Mouse (Mus musculus) forebrain, embryonic 16.5 days (tissue): ENCODE measurements at regions not wholly inside any gene's neighbourhood (a gene's known extent, or its start where the extent isn't known, plus 50 kb on each side); places are given as distances from the start of the nearest gene placed in this dataset.

Experiments
- ATAC-seq: fragments of 200-750 bp; cut with Nextera tagmentation; 2 replicates; pipeline ENCODE4 v1.8.0; 2017; ENCODE audit warnings: mild to moderate bottlenecking, moderate library complexity
- H3K27ac ChIP-seq: fragments of 300-500 bp; sonication (generic); 2 replicates; pipeline ENCODE4 v1.5.1; 2014; ENCODE audit warnings: low read length, control low read depth
- H3K27me3 ChIP-seq: fragments of 300-500 bp; sonication (generic); replicated peaks from 2 replicates; pipeline ENCODE4 v1.6.1; 2014; ENCODE audit warnings: low read length; ENCODE audit not compliant: control insufficient read depth, insufficient read depth
- H3K36me3 ChIP-seq: fragments of 300-500 bp; sonication (generic); 2 replicates; pipeline ENCODE4 v1.6.1; 2014; ENCODE audit not compliant: control insufficient read depth, insufficient read depth
- H3K4me1 ChIP-seq: fragments of 300-500 bp; sonication (generic); replicated peaks from 2 replicates; pipeline ENCODE4 v1.6.1; 2014; ENCODE audit warnings: low read length; ENCODE audit not compliant: control insufficient read depth, insufficient read depth
- H3K4me2 ChIP-seq: fragments of 300-500 bp; sonication (generic); 2 replicates; pipeline ENCODE4 v1.6.1; 2014; ENCODE audit warnings: mild to moderate bottlenecking, low read length, control low read depth
- H3K4me3 ChIP-seq: fragments of 300-500 bp; sonication (generic); replicated peaks from 2 replicates; pipeline ENCODE4 v1.5.1; 2014; ENCODE audit warnings: mild to moderate bottlenecking, low read length, control low read depth
- H3K9ac ChIP-seq: fragments of 300-500 bp; sonication (generic); replicated peaks from 2 replicates; pipeline ENCODE4 v1.6.1; 2014; ENCODE audit warnings: low read depth, low read length, control low read depth
- H3K9me3 ChIP-seq: fragments of 300-500 bp; sonication (generic); 2 replicates; pipeline ENCODE4 v1.6.1; 2016; ENCODE audit warnings: low read length; ENCODE audit not compliant: control insufficient read depth
- WGBS: fragments of 180-500 bp; shearing (Covaris S2); extraction: QIAGEN DNeasy Blood & Tissue Kit; methylation state at CpG from one replicate; pipeline ENCODE4 v1.1.7; 2014; 5-methylcytosine and 5-hydroxymethylcytosine counted together

GRCm38 (mm10) chr15:69456191-69456770 lies 2955.6 kb upstream of the Lrrc6 start:
- Histone ChIP-seq H3K27ac (no peak overlapping the region), H3K27me3 (no peaks in the 10 kb centered on the region), H3K4me2 (no peak overlapping the region), H3K36me3 (no peaks in the 10 kb centered on the region), H3K9ac (no peak overlapping the region), H3K4me1 (no peaks in the 10 kb centered on the region), H3K4me3 (no peak overlapping the region), H3K9me3 (no peaks in the 10 kb centered on the region)
- WGBS = 35% methylated on average over 4 of the region's 4 CpGs
- ATAC-seq = no peak

- no peak for ATAC-seq
- Histone ChIP-seq H3K4me3 (no peak overlapping the region), H3K27me3 (no peaks in the 10 kb centered on the region), H3K4me1 (no peaks in the 10 kb centered on the region), H3K27ac (no peak overlapping the region), H3K9ac (no peak overlapping the region), H3K36me3 (no peaks in the 10 kb centered on the region), H3K9me3 (no peaks in the 10 kb centered on the region), H3K4me2 (no peak overlapping the region)
- WGBS = 68% methylated on average over 3 of the region's 3 CpGs
These were observed 2940.3 kb upstream of the Lrrc6 start for GRCm38 (mm10) chr15:69441008-69441407.

GRCm38 (mm10) chr15:69413531-69414011 lies 2912.9 kb upstream of the Lrrc6 start:
- Histone ChIP-seq H3K9me3 (no peaks in the 10 kb centered on the region), H3K4me3 (no peak overlapping the region), H3K4me1 (no peaks in the 10 kb centered on the region), H3K27ac (no peak overlapping the region), H3K27me3 (no peaks in the 10 kb centered on the region), H3K9ac (no peak overlapping the region), H3K4me2 (no peak overlapping the region), H3K36me3 (no peaks in the 10 kb centered on the region)
- peak; percentile 23; the same call in 1 of the 2 replicates for ATAC-seq
- 93% methylated on average over 1 of the region's 1 CpGs for WGBS

- no peak overlapping the region for H3K4me2 ChIP-seq
- no peak overlapping the region for H3K9ac ChIP-seq
- 53% methylated on average over 4 of the region's 4 CpGs for WGBS
- no peak overlapping the region for H3K4me3 ChIP-seq
- H3K27me3 ChIP-seq = no peaks in the 10 kb centered on the region
- H3K4me1 ChIP-seq = no peaks in the 10 kb centered on the region
- H3K9me3 ChIP-seq = no peaks in the 10 kb centered on the region
- ATAC-seq = peak; percentile 89
- no peak overlapping the region for H3K27ac ChIP-seq
- H3K36me3 ChIP-seq = no peaks in the 10 kb centered on the region
These were observed 2888.9 kb upstream of the Lrrc6 start for GRCm38 (mm10) chr15:69389575-69389974.

- Histone ChIP-seq H3K4me1 (no peaks in the 10 kb centered on the region), H3K4me3 (no peak overlapping the region), H3K4me2 (no peak overlapping the region), H3K9ac (no peak overlapping the region), H3K27ac (no peak overlapping the region), H3K27me3 (no peaks in the 10 kb centered on the region), H3K36me3 (no peaks in the 10 kb centered on the region), H3K9me3 (no peaks in the 10 kb centered on the region)
- no peak for ATAC-seq
These were observed 2886.8 kb upstream of the Lrrc6 start for GRCm38 (mm10) chr15:69387466-69387865.

GRCm38 (mm10) chr15:69365440-69365839 lies 2864.7 kb upstream of the Lrrc6 start:
- ATAC-seq = no peak
- Histone ChIP-seq H3K27ac (no peak overlapping the region), H3K4me2 (no peak overlapping the region), H3K4me1 (no peaks in the 10 kb centered on the region), H3K27me3 (no peaks in the 10 kb centered on the region), H3K9me3 (no peaks in the 10 kb centered on the region), H3K4me3 (no peak overlapping the region), H3K9ac (no peak overlapping the region), H3K36me3 (no peaks in the 10 kb centered on the region)

- Histone ChIP-seq H3K36me3 (no peaks in the 10 kb centered on the region), H3K4me1 (no peaks in the 10 kb centered on the region), H3K9ac (no peak overlapping the region), H3K27me3 (no peaks in the 10 kb centered on the region), H3K4me3 (no peak overlapping the region), H3K27ac (no peak overlapping the region), H3K9me3 (no peaks in the 10 kb centered on the region), H3K4me2 (no peak overlapping the region)
- 53% methylated on average over 7 of the region's 7 CpGs for WGBS
- no peak for ATAC-seq
These were observed 2849.5 kb upstream of the Lrrc6 start for GRCm38 (mm10) chr15:69350053-69350739.

DNA sequence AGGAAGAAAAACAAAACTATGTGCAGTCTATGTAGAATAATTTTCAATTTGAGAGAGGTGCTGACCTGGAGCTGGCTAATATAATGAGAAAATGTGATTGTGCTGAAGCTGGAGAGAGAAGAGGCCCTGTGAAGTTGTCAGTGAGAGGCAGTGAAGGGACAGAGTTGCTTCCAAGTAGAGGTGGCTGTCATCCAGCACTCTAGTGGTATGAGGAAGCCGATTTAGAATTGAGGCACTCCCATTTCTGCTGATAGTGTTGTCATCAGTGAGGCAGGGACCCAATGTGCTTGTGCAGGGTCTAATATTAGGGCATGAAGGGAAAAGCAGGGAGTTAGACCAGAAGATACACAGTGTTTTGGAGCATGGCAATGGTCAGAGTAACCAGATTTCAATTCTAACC lies 2845.4 kb upstream of the Lrrc6 start:
- no peak overlapping the region for H3K4me3 ChIP-seq
- no peak overlapping the region for H3K27ac ChIP-seq
- H3K36me3 ChIP-seq = no peaks in the 10 kb centered on the region
- no peaks in the 10 kb centered on the region for H3K27me3 ChIP-seq
- ATAC-seq = no peak
- WGBS = 65% methylated on average over 1 of the region's 1 CpGs
- no peak overlapping the region for H3K4me2 ChIP-seq
- H3K9me3 ChIP-seq = no peaks in the 10 kb centered on the region
- H3K9ac ChIP-seq = no peak overlapping the region
- no peaks in the 10 kb centered on the region for H3K4me1 ChIP-seq

GRCm38 (mm10) chr15:69342759-69343158 lies 2842.0 kb upstream of the Lrrc6 start:
- Histone ChIP-seq H3K27me3 (no peaks in the 10 kb centered on the region), H3K9me3 (no peaks in the 10 kb centered on the region), H3K9ac (no peak overlapping the region), H3K4me3 (no peak overlapping the region), H3K4me2 (no peak overlapping the region), H3K36me3 (no peaks in the 10 kb centered on the region), H3K27ac (no peak overlapping the region), H3K4me1 (no peaks in the 10 kb centered on the region)
- WGBS = 29% methylated on average over 2 of the region's 2 CpGs
- ATAC-seq = no peak
